In genomic region chr9:5604019-5604418, GRCm38 (mm10) we compare ENCODE assay signal across 26 mouse cellular contexts.
DNase-seq lines count a peak whose midpoint lies in the region; ATAC-seq and TF ChIP-seq lines count a peak whose summit lies in the region.
"Had no signal": no experiment of that assay in that cellular context is flagged by ENCODE, and none has a peak within 500 bp of the region (broad histone marks: within the 10 kb centered on the region; RNA-seq: fewer than 3 reads in every experiment).

No protein-coding gene starts in this region.

- 34% methylated on average over 1 of the region's 1 CpGs for WGBS in forebrain, embryonic 16.5 days
- WGBS in forebrain, embryonic 12.5 days, result 76% methylated on average over 1 of the region's 1 CpGs
- WGBS in midbrain, postnatal 0 days, result 55% methylated on average over 1 of the region's 1 CpGs
- 53% methylated on average over 1 of the region's 1 CpGs for WGBS in midbrain, embryonic 16.5 days

- no peak overlapping the region for H3K4me3 ChIP-seq in forebrain, embryonic 16.5 days (replicated peaks; ENCODE audit: low read length)
- no peak overlapping the region for H3K4me3 ChIP-seq in forebrain, embryonic 12.5 days (replicated peaks)
- no peak overlapping the region for H3K4me3 ChIP-seq in midbrain, postnatal 0 days (ENCODE audit: low read depth, low read length)
- no peak overlapping the region for H3K4me3 ChIP-seq in midbrain, embryonic 16.5 days (ENCODE audit: low read depth, low read length)
- H3K4me3 ChIP-seq: embryonic facial prominence, embryonic 12.5 days; embryonic facial prominence, embryonic 15.5 days; heart, adult 2 months; heart, embryonic 10.5 days; hindbrain, embryonic 13.5 days had no signal

- no peaks in the 10 kb centered on the region for H3K4me1 ChIP-seq in forebrain, embryonic 16.5 days (replicated peaks; ENCODE audit: control insufficient read depth, insufficient read depth, low read length)
- H3K4me1 ChIP-seq in forebrain, embryonic 12.5 days, result no peaks in the 10 kb centered on the region
- H3K4me1 ChIP-seq in midbrain, postnatal 0 days (ENCODE audit: insufficient read depth, low read length), result no peaks in the 10 kb centered on the region
- no peaks in the 10 kb centered on the region for H3K4me1 ChIP-seq in midbrain, embryonic 16.5 days (ENCODE audit: control insufficient read depth, insufficient read depth, low read length)
- H3K4me1 ChIP-seq: embryonic facial prominence, embryonic 12.5 days; embryonic facial prominence, embryonic 15.5 days; heart, embryonic 10.5 days; hindbrain, embryonic 13.5 days had no signal

- no peak overlapping the region for H3K4me2 ChIP-seq in forebrain, embryonic 16.5 days (ENCODE audit: low read length)
- H3K4me2 ChIP-seq in forebrain, embryonic 12.5 days, result no peak overlapping the region
- H3K4me2 ChIP-seq in midbrain, postnatal 0 days (ENCODE audit: low read depth, low read length, poor library complexity, severe bottlenecking), result no peak overlapping the region
- H3K4me2 ChIP-seq in midbrain, embryonic 16.5 days (ENCODE audit: low read length), result no peak overlapping the region
- H3K4me2 ChIP-seq: embryonic facial prominence, embryonic 12.5 days; embryonic facial prominence, embryonic 15.5 days; hindbrain, embryonic 13.5 days had no signal

- DNase-seq in cerebellum, adult 9-11 months, result peak; percentile 7
- no peak for DNase-seq in cerebellum, postnatal 4 days (ENCODE audit: low spot score in 2 of 2)
- DNase-seq in midbrain, postnatal 0 days (ENCODE audit: low spot score), result peak; percentile 54
- DNase-seq in thymus, postnatal 25 days, result no peak
- DNase-seq: adrenal gland, postnatal 10 days; adrenal gland, postnatal 36 days; B cell, adult 2 months; cerebellum, postnatal 14 days; gastrocnemius, postnatal 10 days; gastrocnemius, postnatal 36 days; heart, adult 2 months; kidney, adult 18-20 months; kidney, adult 9 months had no signal

- no peaks in the 10 kb centered on the region for H3K36me3 ChIP-seq in forebrain, embryonic 16.5 days (ENCODE audit: control insufficient read depth, insufficient read depth)
- H3K36me3 ChIP-seq in forebrain, embryonic 12.5 days (replicated peaks), result no peaks in the 10 kb centered on the region
- no peaks in the 10 kb centered on the region for H3K36me3 ChIP-seq in midbrain, postnatal 0 days (ENCODE audit: insufficient read depth, low read length)
- no peaks in the 10 kb centered on the region for H3K36me3 ChIP-seq in midbrain, embryonic 16.5 days (ENCODE audit: control insufficient read depth, insufficient read depth, low read length)
- H3K36me3 ChIP-seq: embryonic facial prominence, embryonic 12.5 days; embryonic facial prominence, embryonic 15.5 days; G1E; heart, embryonic 10.5 days; hindbrain, embryonic 13.5 days had no signal

- ATAC-seq in forebrain, embryonic 16.5 days, result peak; percentile 82
- no peak for ATAC-seq in forebrain, embryonic 12.5 days (ENCODE audit: low FRiP score)
- no peak for ATAC-seq in midbrain, postnatal 0 days (ENCODE audit: low FRiP score)
- no peak for ATAC-seq in midbrain, embryonic 16.5 days
- ATAC-seq: hindbrain, embryonic 16.5 days; inflammation-experienced regulatory T-cells, adult 6 months; intestine, embryonic 16.5 days; Patski had no signal

- H3K9ac ChIP-seq in forebrain, embryonic 16.5 days (replicated peaks; ENCODE audit: low read depth, low read length), result no peak overlapping the region
- no peak overlapping the region for H3K9ac ChIP-seq in forebrain, embryonic 12.5 days
- H3K9ac ChIP-seq in midbrain, postnatal 0 days (replicated peaks; ENCODE audit: low read length, poor library complexity, severe bottlenecking), result no peak overlapping the region
- no peak overlapping the region for H3K9ac ChIP-seq in midbrain, embryonic 16.5 days (ENCODE audit: low read depth, low read length)
- H3K9ac ChIP-seq: embryonic facial prominence, embryonic 12.5 days; embryonic facial prominence, embryonic 15.5 days; hindbrain, embryonic 13.5 days had no signal

- H3K9me3 ChIP-seq in forebrain, embryonic 16.5 days (ENCODE audit: control insufficient read depth, low read length), result no peaks in the 10 kb centered on the region
- H3K9me3 ChIP-seq in forebrain, embryonic 12.5 days, result no peaks in the 10 kb centered on the region
- no peaks in the 10 kb centered on the region for H3K9me3 ChIP-seq in midbrain, postnatal 0 days (ENCODE audit: low read length)
- 0 out of 2 replicates have a peak, but pooled peaks cover 2% of the 10 kb centered on the region for H3K9me3 ChIP-seq in midbrain, embryonic 16.5 days (replicated peaks; ENCODE audit: control insufficient read depth, low read length, poor library complexity, severe bottlenecking)
- H3K9me3 ChIP-seq: embryonic facial prominence, embryonic 12.5 days; embryonic facial prominence, embryonic 15.5 days; G1E; heart, embryonic 10.5 days; hindbrain, embryonic 13.5 days had no signal

- TF ChIP-seq CTCF in midbrain, postnatal 0 days (IDR thresholded peaks at IDR 0.05), result no peak

- no peak overlapping the region for H3K27ac ChIP-seq in forebrain, embryonic 16.5 days (ENCODE audit: low read length)
- no peak overlapping the region for H3K27ac ChIP-seq in forebrain, embryonic 12.5 days
- H3K27ac ChIP-seq in midbrain, postnatal 0 days (ENCODE audit: low read depth, low read length), result no peak overlapping the region
- no peak overlapping the region for H3K27ac ChIP-seq in midbrain, embryonic 16.5 days (ENCODE audit: low read length)
- H3K27ac ChIP-seq: embryonic facial prominence, embryonic 12.5 days; embryonic facial prominence, embryonic 15.5 days; heart, adult 2 months; heart, embryonic 10.5 days; hindbrain, embryonic 13.5 days had no signal

- H3K27me3 ChIP-seq in forebrain, embryonic 16.5 days (replicated peaks; ENCODE audit: control insufficient read depth, insufficient read depth, low read length), result no peaks in the 10 kb centered on the region
- no peaks in the 10 kb centered on the region for H3K27me3 ChIP-seq in forebrain, embryonic 12.5 days
- H3K27me3 ChIP-seq in midbrain, postnatal 0 days (ENCODE audit: insufficient read depth, low read length), result no peaks in the 10 kb centered on the region
- no peaks in the 10 kb centered on the region for H3K27me3 ChIP-seq in midbrain, embryonic 16.5 days (ENCODE audit: control insufficient read depth, insufficient read depth, low read depth, low read length)
- H3K27me3 ChIP-seq: CH12.LX; embryonic facial prominence, embryonic 12.5 days; embryonic facial prominence, embryonic 15.5 days; hindbrain, embryonic 13.5 days; Patski had no signal

Comparison
In these comparisons a context has a peak if more than half of its experiments do, and no peak if none do; other contexts are left out.
1. DNase-seq: peak in cerebellum, adult 9-11 months (single experiment) and midbrain, postnatal 0 days (single experiment); none in cerebellum, postnatal 4 days (0 of 2) and thymus, postnatal 25 days (single experiment).